Mouse (Mus musculus): ENCODE results near the gene Phospho1.
"Not testable (repeated sequence)": the region's sequence is repeated elsewhere in the genome, so short reads cannot be mapped to it uniquely, and the experiment has no call there.

The Phospho1 gene

GRCm38 (mm10) chr11:95869442-95869841, 45.1 kb downstream of the Phospho1 start:
- no peak for DNase-seq

GRCm38 (mm10) chr11:95869918-95870470, 45.7 kb downstream of the Phospho1 start:
- no peak for DNase-seq

GRCm38 (mm10) chr11:95875804-95876203, 51.5 kb downstream of the Phospho1 start:
- no peak for DNase-seq

- no peak for DNase-seq
These were observed 52.0 kb downstream of the Phospho1 start for GRCm38 (mm10) chr11:95876296-95876695.

GRCm38 (mm10) chr11:95879861-95880260, 55.6 kb downstream of the Phospho1 start:
- not testable (repeated sequence) for DNase-seq
